Mouse (Mus musculus) liver, embryonic 14.5 days (tissue): ENCODE data around the gene Olfr401. TPM values are rescaled to one million over a fixed set of nuclear protein-coding genes. Genes with fewer than 3 reads are reported as not detected.

Experiments used
- ATAC-seq: fragments of 200-750 bp; cut with Nextera tagmentation; 2 replicates; pipeline ENCODE4 v1.8.0; 2017; ENCODE audit warnings: moderate number of reproducible peaks, mild to moderate bottlenecking, moderate library complexity; ENCODE audit not compliant: insufficient read depth
- DNase-seq, 3 experiments: peaks; one replicate each; pipeline ENCODE4 v3.0.0-alpha.2; 2012 to 2013; ENCODE audit warnings: low read depth in 3 of 3, low spot score in 3 of 3
- H3K27ac ChIP-seq: fragments of 300-500 bp; sonication (generic); 2 replicates; pipeline ENCODE4 v1.5.1; 2014; ENCODE audit warnings: moderate library complexity, mild to moderate bottlenecking, control low read depth, inconsistent platforms
- H3K27me3 ChIP-seq: fragments of 300-500 bp; sonication (generic); 2 replicates; pipeline ENCODE4 v1.6.1; 2014; ENCODE audit warnings: mild to moderate bottlenecking, low read length, moderate library complexity; ENCODE audit not compliant: control insufficient read depth, insufficient read depth
- H3K36me3 ChIP-seq: fragments of 300-500 bp; sonication (generic); replicated peaks from 2 replicates; pipeline ENCODE4 v1.6.1; 2014; ENCODE audit warnings: low read depth; ENCODE audit not compliant: control insufficient read depth, insufficient read depth
- H3K4me1 ChIP-seq, 2 experiments: fragments of 200-500 bp in 1 of 2; fragments of 300-500 bp in 1 of 2; sonication (generic) in 1 of 2; replicated peaks; 2 replicates each; pipeline ENCODE4 v1.6.1; 2012 to 2014; ENCODE audit warnings: antibody characterized with exemption in 1 of 2, inconsistent platforms in 1 of 2, low read length in 1 of 2; ENCODE audit not compliant: control insufficient read depth in 2 of 2, insufficient read depth in 2 of 2
- H3K4me2 ChIP-seq: fragments of 300-500 bp; sonication (generic); 2 replicates; pipeline ENCODE4 v1.6.1; 2014; ENCODE audit warnings: low read depth, mild to moderate bottlenecking, control low read depth, moderate library complexity
- H3K4me3 ChIP-seq, 2 experiments: fragments of 200-500 bp in 1 of 2; fragments of 300-500 bp in 1 of 2; sonication (generic) in 1 of 2; 2 replicates each; pipeline ENCODE4 v1.5.1; 2012 to 2014; ENCODE audit warnings: low read depth in 2 of 2, low read length in 2 of 2, mild to moderate bottlenecking in 2 of 2, control low read depth in 1 of 2, inconsistent platforms in 1 of 2, moderate library complexity in 1 of 2; ENCODE audit not compliant: insufficient read depth in 1 of 2
- H3K9ac ChIP-seq: fragments of 300-500 bp; sonication (generic); replicated peaks from 2 replicates; pipeline ENCODE4 v1.6.1; 2014; ENCODE audit warnings: mild to moderate bottlenecking, control low read depth, moderate library complexity
- H3K9me3 ChIP-seq: fragments of 300-500 bp; sonication (generic); 2 replicates; pipeline ENCODE4 v1.6.1; 2016; ENCODE audit warnings: low read length, mixed read lengths; ENCODE audit not compliant: control insufficient read depth
- CTCF ChIP-seq: IDR thresholded peaks from 2 replicates; pipeline ENCODE4 v1.5.1; 2016; ENCODE audit warnings: antibody characterized with exemption, low read depth, control low read depth
- EP300 ChIP-seq: IDR thresholded peaks from 2 replicates; pipeline ENCODE4 v1.6.1; 2016; ENCODE audit warnings: antibody characterized with exemption, low read depth
- WGBS: fragments of 180-500 bp; shearing (Covaris S2); extraction: QIAGEN DNeasy Blood & Tissue Kit; methylation state at CpG from one replicate; pipeline ENCODE4 v1.1.7; 2014; ENCODE audit not compliant: insufficient replicate concordance; 5-methylcytosine and 5-hydroxymethylcytosine counted together
- polyA plus RNA-seq, 2 experiments: library from polyadenylated mRNA; depleted of rRNA in 1 of 2; stranded (reverse) in 1 of 2; unstranded in 1 of 2; fragments of >200 nt; fragmentation: Nextera tagmentation in 1 of 2; extraction: Ambion mirVana in 1 of 2; gene quantifications; 2 replicates each; pipeline versions ENCODE4 v1.2.1 to v1.2.3; 2012 to 2014

Olfr401 gene
- polyA plus RNA-seq, 2 experiments: not detected

DNA sequence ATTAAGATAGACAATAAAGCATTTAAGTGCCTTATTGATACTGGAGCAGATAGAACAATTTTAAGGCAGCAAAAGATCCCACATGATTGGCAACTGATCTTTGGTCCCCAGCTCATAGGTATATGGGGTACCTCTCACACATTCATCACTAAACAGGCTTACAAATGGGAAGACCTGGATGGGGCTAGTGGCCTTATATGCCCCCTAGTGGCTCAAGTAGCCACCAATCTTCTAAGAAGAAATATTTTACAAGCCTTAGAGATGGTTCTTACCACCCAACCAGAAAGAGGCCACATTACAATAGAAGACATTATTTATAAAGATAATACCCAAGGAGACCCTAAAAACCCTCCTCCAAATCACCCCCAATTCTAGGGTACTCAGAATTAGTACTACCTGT, 32.4 kb downstream of the Olfr401 start:
- no peaks in the 10 kb centered on the region for H3K27me3 ChIP-seq
- ATAC-seq: no peak
- DNase-seq: no peak

DNA sequence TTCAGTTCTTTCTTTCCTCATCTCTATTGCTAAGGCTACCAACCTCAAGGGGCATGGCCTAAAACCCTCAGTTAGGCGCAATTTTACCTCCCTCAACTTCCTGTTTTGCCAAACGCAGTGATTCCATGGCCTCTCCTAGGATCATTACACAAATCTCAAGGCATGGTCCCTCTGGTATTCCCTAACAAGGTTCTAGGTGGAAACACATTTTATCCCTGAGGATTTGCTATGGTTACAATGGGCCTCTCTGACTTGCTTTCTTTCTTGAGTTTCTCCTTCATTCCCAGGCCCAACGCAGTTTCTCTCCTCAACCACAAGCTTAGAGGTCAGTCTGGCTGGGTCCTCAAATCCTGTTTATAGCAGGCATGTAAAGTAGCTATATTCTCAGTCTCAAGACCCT, 39.7 kb downstream of the Olfr401 start, which contains the start of gene Olfr402:
Olfr402 (plus strand) TSS at position 301 of the 400 bp plus-strand sequence.
- WGBS: 45% methylated on average over 3 of the region's 3 CpGs
- Histone ChIP-seq H3K27ac (no peak within 1 kb of the TSS), H3K4me1 (no peaks in the 10 kb centered on the region), H3K9ac (no peak within 1 kb of the TSS), H3K4me2 (no peak within 1 kb of the TSS), H3K4me3 (no peak within 1 kb of the TSS), H3K36me3 (no peaks in the 10 kb centered on the region), H3K27me3 (no peaks in the 10 kb centered on the region), H3K9me3 (no peaks in the 10 kb centered on the region)
- no peak for TF ChIP-seq CTCF
- no peak for TF ChIP-seq EP300
- DNase-seq (no peak), ATAC-seq (no peak)

More for the DNA sequence above, 32.4 kb downstream of the Olfr401 start:
- no peak for TF ChIP-seq CTCF
- no peak for TF ChIP-seq EP300
- Histone ChIP-seq H3K4me1 (no peaks in the 10 kb centered on the region), H3K9me3 (no peaks in the 10 kb centered on the region), H3K4me2 (no peak overlapping the region), H3K36me3 (no peaks in the 10 kb centered on the region), H3K27ac (no peak overlapping the region), H3K9ac (no peak overlapping the region), H3K4me3 (no peak overlapping the region)

DNA sequence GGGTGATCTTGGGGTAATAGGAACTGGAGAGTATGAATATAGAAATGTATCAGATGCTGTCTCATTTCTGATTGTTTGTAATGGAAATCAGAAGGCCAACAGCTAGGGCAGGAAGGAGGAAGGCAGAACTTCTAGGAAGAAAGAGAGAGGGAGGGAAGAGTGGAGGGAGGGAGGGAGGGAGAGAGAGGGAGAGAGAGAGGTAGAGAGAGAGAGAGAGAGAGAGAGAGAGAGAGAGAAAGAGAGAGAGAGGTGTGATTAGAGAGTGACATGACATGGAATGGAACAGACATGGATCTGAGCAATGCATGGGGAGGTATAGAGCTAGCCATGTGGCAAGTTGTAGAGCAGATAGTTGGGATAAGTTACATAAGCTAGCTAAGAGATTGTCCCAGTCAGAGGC, 55.3 kb downstream of the Olfr401 start:
- Histone ChIP-seq H3K4me1 (no peaks in the 10 kb centered on the region), H3K9ac (no peak overlapping the region), H3K36me3 (no peaks in the 10 kb centered on the region), H3K9me3 (no peaks in the 10 kb centered on the region), H3K4me3 (no peak overlapping the region), H3K27me3 (no peaks in the 10 kb centered on the region), H3K4me2 (no peak overlapping the region), H3K27ac (no peak overlapping the region)
- no peak for DNase-seq
- ATAC-seq: no peak
- TF ChIP-seq CTCF (no peak), EP300 (no peak)

Other genes with a start within 250 kb of the Olfr401 start
- gene Olfr394, start 222.9 kb upstream of the Olfr401 start, polyA plus RNA-seq (2012; rRNA removed): not detected in 2 replicates
- gene Olfr394, start 222.9 kb upstream of the Olfr401 start, polyA plus RNA-seq (2014; fragmentation: Nextera tagmentation; extraction: Ambion mirVana): not detected in 2 replicates
- not detected in 2 replicates for gene Olfr395, start 204.4 kb upstream of the Olfr401 start, polyA plus RNA-seq (2012; rRNA removed)
- not detected in 2 replicates for gene Olfr395, start 204.4 kb upstream of the Olfr401 start, polyA plus RNA-seq (2014; fragmentation: Nextera tagmentation; extraction: Ambion mirVana)
- not detected in 2 replicates for gene Olfr23, start 177.0 kb upstream of the Olfr401 start, polyA plus RNA-seq (2012; rRNA removed)
- not detected in 2 replicates for gene Olfr23, start 177.0 kb upstream of the Olfr401 start, polyA plus RNA-seq (2014; fragmentation: Nextera tagmentation; extraction: Ambion mirVana)
- not detected in 2 replicates for gene Olfr397, start 152.9 kb upstream of the Olfr401 start, polyA plus RNA-seq (2012; rRNA removed)
- gene Olfr397, start 152.9 kb upstream of the Olfr401 start, polyA plus RNA-seq (2014; fragmentation: Nextera tagmentation; extraction: Ambion mirVana): not detected in 2 replicates
- gene Olfr398, start 123.3 kb upstream of the Olfr401 start, polyA plus RNA-seq (2012; rRNA removed): not detected in 2 replicates
- gene Olfr398, start 123.3 kb upstream of the Olfr401 start, polyA plus RNA-seq (2014; fragmentation: Nextera tagmentation; extraction: Ambion mirVana): not detected in 2 replicates
- gene Olfr139, start 57.2 kb upstream of the Olfr401 start, polyA plus RNA-seq (2012; rRNA removed): not detected in 2 replicates
- gene Olfr139, start 57.2 kb upstream of the Olfr401 start, polyA plus RNA-seq (2014; fragmentation: Nextera tagmentation; extraction: Ambion mirVana): not detected in 2 replicates
- gene Olfr399, start 57.1 kb upstream of the Olfr401 start, polyA plus RNA-seq (2012; rRNA removed): not detected in 2 replicates
- gene Olfr399, start 57.1 kb upstream of the Olfr401 start, polyA plus RNA-seq (2014; fragmentation: Nextera tagmentation; extraction: Ambion mirVana): not detected in 2 replicates
- gene Zfp616, start 43.8 kb upstream of the Olfr401 start, polyA plus RNA-seq (2012; rRNA removed): not detected in 2 replicates
- not detected in 2 replicates for gene Zfp616, start 43.8 kb upstream of the Olfr401 start, polyA plus RNA-seq (2014; fragmentation: Nextera tagmentation; extraction: Ambion mirVana)
- not detected in 2 replicates for gene Olfr402, start 39.8 kb downstream of the Olfr401 start, polyA plus RNA-seq (2012; rRNA removed)
- gene Olfr402, start 39.8 kb downstream of the Olfr401 start, polyA plus RNA-seq (2014; fragmentation: Nextera tagmentation; extraction: Ambion mirVana): not detected in 2 replicates
- gene Olfr403, start 72.5 kb downstream of the Olfr401 start, polyA plus RNA-seq (2012; rRNA removed): not detected in 2 replicates
- not detected in 2 replicates for gene Olfr403, start 72.5 kb downstream of the Olfr401 start, polyA plus RNA-seq (2014; fragmentation: Nextera tagmentation; extraction: Ambion mirVana)
- not detected in 2 replicates for gene Olfr43, start 97.7 kb downstream of the Olfr401 start, polyA plus RNA-seq (2012; rRNA removed)
- gene Olfr43, start 97.7 kb downstream of the Olfr401 start, polyA plus RNA-seq (2014; fragmentation: Nextera tagmentation; extraction: Ambion mirVana): not detected in 2 replicates
- not detected in 2 replicates for gene Olfr406, start 146.1 kb downstream of the Olfr401 start, polyA plus RNA-seq (2012; rRNA removed)
- not detected in 2 replicates for gene Olfr406, start 146.1 kb downstream of the Olfr401 start, polyA plus RNA-seq (2014; fragmentation: Nextera tagmentation; extraction: Ambion mirVana)
- not detected in 2 replicates for gene Olfr59, start 170.0 kb downstream of the Olfr401 start, polyA plus RNA-seq (2012; rRNA removed)
- not detected in 2 replicates for gene Olfr59, start 170.0 kb downstream of the Olfr401 start, polyA plus RNA-seq (2014; fragmentation: Nextera tagmentation; extraction: Ambion mirVana)
- not detected in 2 replicates for gene Olfr410, start 224.3 kb downstream of the Olfr401 start, polyA plus RNA-seq (2012; rRNA removed)
- not detected in 2 replicates for gene Olfr410, start 224.3 kb downstream of the Olfr401 start, polyA plus RNA-seq (2014; fragmentation: Nextera tagmentation; extraction: Ambion mirVana)
- gene Olfr411, start 238.9 kb downstream of the Olfr401 start, polyA plus RNA-seq (2012; rRNA removed): not detected in 2 replicates
- not detected in 2 replicates for gene Olfr411, start 238.9 kb downstream of the Olfr401 start, polyA plus RNA-seq (2014; fragmentation: Nextera tagmentation; extraction: Ambion mirVana)
- gene Olfr412, start 248.4 kb downstream of the Olfr401 start, polyA plus RNA-seq (2012; rRNA removed): not detected in 2 replicates
- not detected in 2 replicates for gene Olfr412, start 248.4 kb downstream of the Olfr401 start, polyA plus RNA-seq (2014; fragmentation: Nextera tagmentation; extraction: Ambion mirVana)